Mouse (Mus musculus) ES-Bruce4 (cell line): ENCODE results near the gene Ganab.
A peak's percentile ranks its signal among the peaks of the same experiment; 100 is the strongest.

Experiments
- CTCF ChIP-seq: IDR thresholded peaks from one replicate; pipeline ENCODE4 v1.8.1; 2011; ENCODE audit warnings: low read depth, low read length
- EP300 ChIP-seq: IDR thresholded peaks from 2 replicates; pipeline ENCODE4 v1.6.1; 2011; ENCODE audit warnings: low read depth, low read length; ENCODE audit not compliant: insufficient read depth
- POLR2A ChIP-seq: IDR thresholded peaks from one replicate; pipeline ENCODE4 v1.8.1; 2011; ENCODE audit warnings: low read length; ENCODE audit not compliant: insufficient read depth

DNA sequence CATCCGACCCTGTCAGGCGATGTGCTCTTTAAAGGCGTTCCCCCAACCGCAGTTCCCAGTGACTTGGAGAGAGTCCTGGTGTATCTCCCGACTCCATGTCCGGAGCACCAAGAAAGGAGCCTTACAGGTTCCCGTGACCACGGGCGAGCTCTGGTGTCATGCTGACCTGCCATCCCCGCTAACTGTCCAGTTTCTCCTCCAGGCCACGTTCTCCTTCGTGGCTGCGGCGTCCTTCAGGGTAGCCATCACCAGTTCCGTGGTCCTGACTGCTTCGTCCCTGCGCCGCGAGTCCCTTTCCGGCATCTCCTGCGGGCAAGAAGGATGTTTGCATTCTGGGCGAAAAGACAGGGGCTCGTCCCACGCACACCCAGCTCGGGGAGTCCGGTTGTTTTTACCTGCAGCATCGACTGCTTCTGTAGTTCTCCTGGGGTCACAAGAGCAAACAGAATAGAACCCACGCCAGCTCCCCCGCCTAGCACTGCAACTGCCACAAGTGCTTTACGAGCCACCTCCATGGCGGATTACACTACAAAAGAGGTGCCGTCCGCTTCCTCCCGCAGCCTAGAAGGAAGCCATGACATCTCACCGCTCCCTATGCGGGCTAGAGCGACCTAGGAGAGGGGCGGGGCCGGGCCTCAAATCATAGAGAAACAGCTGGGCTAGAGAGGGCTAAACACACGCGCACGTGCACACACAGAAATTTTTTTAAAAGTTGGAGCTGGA is 17.4 kb upstream of the Ganab start, which contains the start of gene Uqcc3:
- TF ChIP-seq CTCF: no peak
- peak; percentile 66 for TF ChIP-seq POLR2A
- peak; percentile 59; the same call in 1 of the 2 replicates for TF ChIP-seq EP300
